Mouse (Mus musculus) erythroblast, embryonic 14.5 days (primary cell): ENCODE measurements around the gene Arhgef3.

Experiments used
- GATA1 ChIP-seq: IDR thresholded peaks from 2 replicates; pipeline ENCODE4 v1.6.1; 2012; ENCODE audit warnings: low read length, inconsistent platforms, mixed read lengths
- TAL1 ChIP-seq: IDR thresholded peaks from 3 replicates; pipeline ENCODE4 v1.6.1; 2012; ENCODE audit warnings: low read length, inconsistent platforms, mixed read lengths

GRCm38 (mm10) chr14:27220297-27220696 lies 105.6 kb downstream of the Arhgef3 start:
- TF ChIP-seq GATA1 (no peak), TAL1 (no peak)
